8 mouse cellular contexts compared by ENCODE assay signal in the genomic region with DNA sequence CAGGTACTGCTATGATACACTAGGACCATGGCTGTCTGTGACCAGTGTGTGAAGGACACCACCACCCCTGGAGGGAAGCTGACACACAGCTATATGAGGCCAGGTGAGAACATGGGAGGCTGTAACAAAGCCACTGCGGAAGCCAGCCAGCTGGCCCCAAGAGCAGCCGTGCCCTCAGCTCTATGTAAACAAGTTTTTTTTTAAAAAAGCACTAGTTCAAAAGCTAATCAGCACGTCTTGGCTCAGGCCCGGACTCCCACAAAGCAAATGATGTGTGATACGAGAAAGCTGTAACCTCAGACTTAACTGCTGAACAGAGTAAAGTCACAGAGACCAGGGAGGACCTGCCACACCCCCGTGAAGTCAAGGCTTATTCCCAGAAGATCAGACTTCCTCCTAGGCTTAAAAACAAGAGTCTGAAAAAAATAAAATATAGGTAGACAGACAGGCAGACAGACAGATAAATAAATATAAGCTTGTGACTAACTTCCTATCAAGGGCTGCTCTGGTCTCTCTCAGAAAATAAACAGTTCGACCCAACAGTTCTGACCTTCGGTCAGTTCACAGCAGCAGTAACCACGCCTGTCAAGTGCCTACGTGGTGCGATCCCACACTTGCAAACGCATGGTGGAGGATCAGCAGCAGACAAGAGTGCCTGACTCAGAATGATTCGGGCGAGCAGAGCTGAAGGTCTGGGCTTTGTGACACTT. TPM values are rescaled to one million over a fixed set of nuclear protein-coding genes. Genes with fewer than 3 reads are reported as not detected.
DNase-seq lines count a peak whose midpoint lies in the region; ATAC-seq lines count a peak whose summit lies in the region.

No protein-coding gene starts in this region.

- H3K36me3 ChIP-seq in heart, embryonic 11.5 days (ENCODE audit: control insufficient read depth, insufficient read depth, low read length) = no peaks in the 10 kb centered on the region
- H3K36me3 ChIP-seq in liver, embryonic 13.5 days = no peaks in the 10 kb centered on the region

- peak; percentile 20; the same call in 1 of the 2 replicates for ATAC-seq in heart, embryonic 11.5 days (replicated peaks; ENCODE audit: insufficient number of reproducible peaks, low FRiP score, low TSS enrichment)
- peak; percentile 55 for ATAC-seq in liver, embryonic 13.5 days (ENCODE audit: low read depth)
- no peak for ATAC-seq in monocyte, adult 5-6 weeks (replicated peaks; ENCODE audit: insufficient number of reproducible peaks, low FRiP score, low TSS enrichment, poor library complexity, severe bottlenecking)

- H3K4me2 ChIP-seq in heart, embryonic 11.5 days = no peak overlapping the region
- peak overlapping the region; percentile 12; the same call in 1 of the 2 replicates for H3K4me2 ChIP-seq in liver, embryonic 13.5 days

- H3K9me3 ChIP-seq in heart, embryonic 11.5 days (replicated peaks; ENCODE audit: control insufficient read depth, low read length) = no peaks in the 10 kb centered on the region
- no peaks in the 10 kb centered on the region for H3K9me3 ChIP-seq in liver, embryonic 13.5 days (replicated peaks)

- peaks cover 17% of the 10 kb centered on the region for H3K4me1 ChIP-seq in heart, embryonic 11.5 days (ENCODE audit: control insufficient read depth, insufficient read depth, low read length)
- peaks cover 43% of the 10 kb centered on the region for H3K4me1 ChIP-seq in liver, embryonic 13.5 days (replicated peaks)

- H3K27ac ChIP-seq in heart, embryonic 11.5 days (ENCODE audit: low read depth, low read length) = no peak overlapping the region
- no peak overlapping the region; the same call in 1 of the 2 replicates for H3K27ac ChIP-seq in liver, embryonic 13.5 days

- no peak for DNase-seq in heart, postnatal 10 days
- DNase-seq in urinary bladder, postnatal 36 days (ENCODE audit: low spot score in 2 of 2) = peak; percentile 33 to 38
- no peak for DNase-seq in urinary bladder, adult 2 months (ENCODE audit: low spot score)
- no peak for DNase-seq in liver, embryonic 13.5 days
- DNase-seq in thymus, postnatal 14 days = peak; percentile 35
- no peak for DNase-seq in frontal cortex, postnatal 25 days (ENCODE audit: low spot score in 2 of 2)

- 20% methylated on average over 14 of the region's 14 CpGs for WGBS in heart, embryonic 11.5 days (ENCODE audit: insufficient replicate concordance)
- 32% methylated on average over 14 of the region's 14 CpGs for WGBS in liver, embryonic 13.5 days (ENCODE audit: insufficient replicate concordance)

- intact Hi-C loops in heart, postnatal 10 days (cut with DNase I) = loop anchor here (2.0 kb wide), 1 partner anchor 28 kb away; no protein-coding TSS in a partner anchor

- no peaks in the 10 kb centered on the region for H3K27me3 ChIP-seq in heart, embryonic 11.5 days (ENCODE audit: control insufficient read depth, insufficient read depth, low read length)
- H3K27me3 ChIP-seq in liver, embryonic 13.5 days = no peaks in the 10 kb centered on the region

- no peak overlapping the region for H3K9ac ChIP-seq in heart, embryonic 11.5 days (ENCODE audit: low read depth, low read length)
- H3K9ac ChIP-seq in liver, embryonic 13.5 days = no peak overlapping the region

- no peak overlapping the region for H3K4me3 ChIP-seq in heart, embryonic 11.5 days (ENCODE audit: low read depth, low read length)
- no peak overlapping the region for H3K4me3 ChIP-seq in liver, embryonic 13.5 days (replicated peaks)

RNA-seq across cellular contexts. Expression of a gene that starts 30.2 kb away (rescaled TPM):
- polyA plus RNA-seq in heart, embryonic 11.5 days (2014; fragmentation: Nextera tagmentation; extraction: Ambion mirVana) = 2.4 and 3.3 TPM in 2 replicates
- 10 to 100 TPM; 15.3 to 16.7 TPM for total RNA-seq in heart, postnatal 10 days (2021)
- 8.7 and 14.5 TPM in 2 replicates for polyA plus RNA-seq in urinary bladder, adult 2 months (2012; rRNA removed)
- 4.6 and 5.5 TPM in 2 replicates for polyA plus RNA-seq in liver, embryonic 13.5 days (2015; fragmentation: Nextera tagmentation; extraction: Ambion mirVana)
- total RNA-seq in monocyte, adult 5-6 weeks (2017) = 15.5 to 25.4 TPM (median 23.5 TPM) in 3 replicates

Comparison
In these comparisons a context has a peak if more than half of its experiments do, and no peak if none do; other contexts are left out.
1. DNase-seq: peak in urinary bladder, postnatal 36 days (2 of 2) and thymus, postnatal 14 days (single experiment); none in heart, postnatal 10 days (0 of 2), urinary bladder, adult 2 months (single experiment), liver, embryonic 13.5 days (single experiment) and frontal cortex, postnatal 25 days (0 of 2).